Mouse (Mus musculus) liver, embryonic 14.5 days (tissue): ENCODE data around the gene Galnt10.

Experiments
- CTCF ChIP-seq: IDR thresholded peaks from 2 replicates; pipeline ENCODE4 v1.5.1; 2016; ENCODE audit warnings: antibody characterized with exemption, low read depth, control low read depth
- EP300 ChIP-seq: IDR thresholded peaks from 2 replicates; pipeline ENCODE4 v1.6.1; 2016; ENCODE audit warnings: antibody characterized with exemption, low read depth

GRCm38 (mm10) chr11:57758621-57759020 is 113.4 kb downstream of the Galnt10 start:
- TF ChIP-seq CTCF, result no peak
- TF ChIP-seq EP300, result no peak
